Mouse (Mus musculus): ENCODE measurements around the gene Tuba8. TPM values are rescaled to one million over a fixed set of nuclear protein-coding genes. Genes with fewer than 3 reads are reported as not detected.

The Tuba8 gene
- polyA plus RNA-seq, 1 experiment from 2014 or later = 0.04 TPM

- DNase-seq (ENCODE audit: low read depth, low spot score) (no peak), ATAC-seq (no peak)
- POLR2A ChIA-PET = no interaction called here
- H3K27me3 ChIP-seq = peaks cover 15% of the 10 kb centered on the region
- CTCF ChIA-PET = no interaction called here
- in situ Hi-C loops (cut with MboI; ENCODE audit: low pct_unique_long_range_greater_than_20kb) = no loop called here
- no peak for TF ChIP-seq CTCF (IDR thresholded peaks at IDR 0.05)
Measured at GRCm38 (mm10) chr6:121226744-121227143, 16.2 kb downstream of the Tuba8 start.

GRCm38 (mm10) chr6:121228421-121228820 lies 17.9 kb downstream of the Tuba8 start:
- TF ChIP-seq CTCF (IDR thresholded peaks at IDR 0.05) = no peak
- ChIA-PET CTCF (interaction anchor here (1.2 kb wide), 1 partner anchor 10 kb away, joined by 3 read pairs; no protein-coding TSS in a partner anchor), POLR2A (no interaction called here)
- ATAC-seq (no peak), DNase-seq (ENCODE audit: low read depth, low spot score) (no peak)
- in situ Hi-C loops (cut with MboI; ENCODE audit: low pct_unique_long_range_greater_than_20kb) = no loop called here
- peaks cover 19% of the 10 kb centered on the region for H3K27me3 ChIP-seq

GRCm38 (mm10) chr6:121232652-121233051 lies 22.2 kb downstream of the Tuba8 start:
- H3K27me3 ChIP-seq = peaks cover 28% of the 10 kb centered on the region
- no peak for DNase-seq (ENCODE audit: low read depth, low spot score)
- ChIA-PET POLR2A (no interaction called here), CTCF (no interaction called here)
- in situ Hi-C loops (cut with MboI; ENCODE audit: low pct_unique_long_range_greater_than_20kb) = no loop called here
- ATAC-seq = no peak
- no peak for TF ChIP-seq CTCF (IDR thresholded peaks at IDR 0.05)

GRCm38 (mm10) chr6:121236386-121236785 lies 25.9 kb downstream of the Tuba8 start:
- no peak for DNase-seq (ENCODE audit: low read depth, low spot score)
- no peak for TF ChIP-seq CTCF (IDR thresholded peaks at IDR 0.05)
- CTCF ChIA-PET = no interaction called here
- ATAC-seq = no peak
- in situ Hi-C loops (cut with MboI; ENCODE audit: low pct_unique_long_range_greater_than_20kb) = no loop called here
- POLR2A ChIA-PET = no interaction called here
- peaks cover 37% of the 10 kb centered on the region for H3K27me3 ChIP-seq

GRCm38 (mm10) chr6:121238209-121238608 lies 27.7 kb downstream of the Tuba8 start:
- TF ChIP-seq CTCF (IDR thresholded peaks at IDR 0.05) = no peak
- POLR2A ChIA-PET = no interaction called here
- DNase-seq (ENCODE audit: low read depth, low spot score) (no peak), ATAC-seq (no peak)
- H3K27me3 ChIP-seq = peaks cover 31% of the 10 kb centered on the region
- CTCF ChIA-PET = interaction anchor here (1.2 kb wide), 1 partner anchor 9 kb away, joined by 3 read pairs; no protein-coding TSS in a partner anchor
- in situ Hi-C loops (cut with MboI; ENCODE audit: low pct_unique_long_range_greater_than_20kb) = no loop called here

GRCm38 (mm10) chr6:121241780-121242179 lies 31.3 kb downstream of the Tuba8 start:
- in situ Hi-C loops (cut with MboI; ENCODE audit: low pct_unique_long_range_greater_than_20kb) = no loop called here

GRCm38 (mm10) chr6:121243161-121243560 lies 32.7 kb downstream of the Tuba8 start:
- TF ChIP-seq CTCF (IDR thresholded peaks at IDR 0.05) = no peak
- in situ Hi-C loops (cut with MboI; ENCODE audit: low pct_unique_long_range_greater_than_20kb) = no loop called here
- ATAC-seq (no peak), DNase-seq (ENCODE audit: low read depth, low spot score) (no peak)
- CTCF ChIA-PET = interaction anchor here (1.0 kb wide), 1 partner anchor 28 kb away, joined by 3 read pairs; no protein-coding TSS in a partner anchor
- H3K27me3 ChIP-seq = peaks cover 18% of the 10 kb centered on the region
- POLR2A ChIA-PET = no interaction called here

More at GRCm38 (mm10) chr6:121241780-121242179, 31.3 kb downstream of the Tuba8 start:
- ATAC-seq = no peak
- peaks cover 25% of the 10 kb centered on the region for H3K27me3 ChIP-seq
- DNase-seq (ENCODE audit: low read depth, low spot score) = no peak
- TF ChIP-seq CTCF (IDR thresholded peaks at IDR 0.05) = no peak
- ChIA-PET POLR2A (interaction anchor here (0.7 kb wide), 1 partner anchor 8 kb away, joined by 3 read pairs; no protein-coding TSS in a partner anchor), CTCF (no interaction called here)

- peaks cover 11% of the 10 kb centered on the region for H3K27me3 ChIP-seq
- in situ Hi-C loops (cut with MboI; ENCODE audit: low pct_unique_long_range_greater_than_20kb) = no loop called here
- ATAC-seq (peak; percentile 99), DNase-seq (ENCODE audit: low read depth, low spot score) (peak; percentile 10)
- ChIA-PET POLR2A (no interaction called here), CTCF (no interaction called here)
- no peak for TF ChIP-seq CTCF (IDR thresholded peaks at IDR 0.05)
Measured at GRCm38 (mm10) chr6:121245127-121246036, 34.9 kb downstream of the Tuba8 start, which contains the start of gene Usp18. Usp18 (plus strand) TSS chr6:121245906.

- peaks cover 7% of the 10 kb centered on the region for H3K27me3 ChIP-seq
- CTCF ChIA-PET = no interaction called here
- ATAC-seq (peak; percentile 18), DNase-seq (ENCODE audit: low read depth, low spot score) (no peak)
- TF ChIP-seq CTCF (IDR thresholded peaks at IDR 0.05) = no peak
- POLR2A ChIA-PET = no interaction called here
- in situ Hi-C loops (cut with MboI; ENCODE audit: low pct_unique_long_range_greater_than_20kb) = no loop called here
Measured at GRCm38 (mm10) chr6:121246037-121246361, 35.5 kb downstream of the Tuba8 start.

GRCm38 (mm10) chr6:121250406-121250805 lies 39.9 kb downstream of the Tuba8 start:
- in situ Hi-C loops (cut with MboI; ENCODE audit: low pct_unique_long_range_greater_than_20kb) = no loop called here
- DNase-seq (ENCODE audit: low read depth, low spot score) (no peak), ATAC-seq (no peak)
- POLR2A ChIA-PET = interaction anchor here (0.5 kb wide), 1 partner anchor 9 kb away, joined by 3 read pairs; no protein-coding TSS in a partner anchor
- no peaks in the 10 kb centered on the region for H3K27me3 ChIP-seq
- no peak for TF ChIP-seq CTCF (IDR thresholded peaks at IDR 0.05)
- CTCF ChIA-PET = interaction anchor here (1.1 to 1.5 kb wide), 3 partner anchors 11 to 23 kb away, joined by 3 to 4 read pairs (median 3); no protein-coding TSS in a partner anchor

- TF ChIP-seq CTCF (IDR thresholded peaks at IDR 0.05) = no peak
- no peaks in the 10 kb centered on the region for H3K27me3 ChIP-seq
- POLR2A ChIA-PET = no interaction called here
- DNase-seq (ENCODE audit: low read depth, low spot score) (no peak), ATAC-seq (no peak)
- in situ Hi-C loops (cut with MboI; ENCODE audit: low pct_unique_long_range_greater_than_20kb) = no loop called here
- CTCF ChIA-PET = interaction anchor here (1.5 kb wide), 1 partner anchor 19 kb away, joined by 4 read pairs; no protein-coding TSS in a partner anchor
Measured at GRCm38 (mm10) chr6:121251256-121251655, 40.8 kb downstream of the Tuba8 start.
